Mouse (Mus musculus) olfactory bulb, adult 2 months (tissue): ENCODE measurements around the gene Trp53bp2.

Experiments used
- CTCF ChIP-seq: fragments of 200-500 bp; IDR thresholded peaks from 2 replicates; pipeline ENCODE4 v1.5.1; 2012; ENCODE audit warnings: low read depth, mild to moderate bottlenecking, low read length, moderate library complexity; ENCODE audit not compliant: insufficient read depth
- POLR2A ChIP-seq: fragments of 200-500 bp; IDR thresholded peaks from 2 replicates; pipeline ENCODE4 v1.6.1; 2012; ENCODE audit warnings: mild to moderate bottlenecking, low read depth, low read length, moderate library complexity; ENCODE audit not compliant: insufficient read depth

DNA sequence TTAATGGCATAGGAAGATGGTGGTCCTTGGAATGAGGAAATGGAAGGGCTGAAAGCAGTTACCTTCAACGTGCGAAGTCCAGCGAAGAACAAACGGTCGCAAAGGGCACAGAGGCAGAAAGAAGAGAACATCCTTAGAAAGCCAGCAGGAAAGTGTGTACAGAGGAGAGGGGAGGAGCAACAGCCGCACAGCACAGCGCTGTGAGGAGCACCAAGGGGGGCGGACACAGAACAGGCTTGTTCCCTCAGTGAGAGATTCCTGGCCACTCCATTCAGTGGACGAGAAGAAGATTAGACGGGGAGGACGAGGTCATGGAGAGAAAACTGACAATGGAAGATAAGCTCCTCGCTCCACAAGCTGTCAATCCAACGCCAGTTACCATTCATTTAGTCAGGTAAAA is 5.9 kb upstream of the Trp53bp2 start:
- no peak for TF ChIP-seq POLR2A
- no peak for TF ChIP-seq CTCF
